Mouse (Mus musculus) cerebellum, adult 9-10 months (tissue): ENCODE data around the gene Map6d1.

Experiments used
- DNase-seq: peaks from one replicate; pipeline ENCODE4 v3.0.0; 2022

The Map6d1 gene

DNA sequence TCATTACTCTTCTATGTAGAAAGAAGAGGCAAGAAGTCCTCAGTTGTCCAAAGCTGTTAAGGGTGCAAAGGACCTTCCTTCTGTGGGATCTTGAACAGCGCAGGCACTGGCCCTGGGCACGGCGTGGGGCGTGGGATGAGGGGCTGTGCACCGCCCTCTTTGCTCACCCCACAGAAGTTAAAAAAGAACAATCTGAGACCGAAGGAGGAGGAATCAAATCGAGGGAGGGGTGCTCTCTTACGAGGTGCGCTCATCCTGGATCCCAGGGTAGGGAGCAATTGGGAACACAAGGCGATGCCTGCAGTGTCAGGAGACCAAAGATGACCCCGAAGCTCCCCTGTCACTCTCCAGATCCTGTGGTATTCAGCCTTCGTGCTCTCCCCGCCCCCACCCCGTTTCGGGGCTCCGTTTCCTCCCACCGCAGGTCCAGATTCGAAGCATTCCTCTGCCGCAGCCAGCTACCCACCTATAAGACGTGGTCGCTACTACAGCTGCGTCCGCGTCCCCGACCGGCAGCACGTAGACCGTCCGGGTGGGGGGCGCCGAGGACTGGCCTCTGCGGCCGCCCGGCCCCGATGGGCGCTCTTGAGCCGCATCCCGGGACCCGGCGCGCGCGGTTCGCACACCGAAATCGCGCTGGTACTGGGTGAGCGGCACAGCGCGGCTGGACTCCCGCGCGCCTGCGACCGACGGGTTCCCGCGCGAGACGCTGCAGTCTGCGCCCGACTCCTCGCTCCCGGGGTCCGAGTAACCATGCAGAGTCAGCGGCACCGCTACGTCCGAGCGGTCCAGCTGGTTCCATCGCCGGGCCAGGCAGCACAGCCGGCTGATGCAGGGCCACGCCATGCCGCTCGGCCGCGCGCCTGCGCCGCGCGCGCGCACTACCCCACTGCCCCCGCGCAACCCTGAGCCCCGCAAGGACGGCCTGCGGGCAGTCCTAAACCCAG is at the start of gene Map6d1:
Gene Map6d1 (minus strand): TSS at position 891 of the 947 bp plus-strand sequence.
- DNase-seq: peak; percentile 78

- no peak for DNase-seq
These were observed 39.1 kb upstream of the Map6d1 start for GRCm38 (mm10) chr16:20280238-20280637.

DNA sequence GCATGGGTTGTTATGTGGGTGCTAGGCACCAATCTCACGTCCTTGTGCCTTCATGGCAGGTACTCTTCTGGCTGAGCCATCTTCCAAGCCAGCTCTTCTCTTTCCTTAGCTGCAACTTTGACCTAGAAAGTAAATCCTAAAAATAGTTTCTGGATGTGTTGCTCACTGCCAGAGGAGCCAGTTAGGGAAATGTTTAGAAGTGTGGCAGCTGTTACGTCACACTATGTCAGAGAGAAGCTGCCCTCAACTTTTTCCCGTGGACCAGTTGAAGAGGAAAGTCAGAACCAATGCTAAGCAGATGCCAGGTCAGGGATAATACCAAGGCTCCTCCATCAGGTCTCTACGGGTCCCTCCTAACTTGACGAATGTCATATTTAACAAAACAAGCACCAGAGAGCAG is 38.2 kb upstream of the Map6d1 start:
- no peak for DNase-seq

DNA sequence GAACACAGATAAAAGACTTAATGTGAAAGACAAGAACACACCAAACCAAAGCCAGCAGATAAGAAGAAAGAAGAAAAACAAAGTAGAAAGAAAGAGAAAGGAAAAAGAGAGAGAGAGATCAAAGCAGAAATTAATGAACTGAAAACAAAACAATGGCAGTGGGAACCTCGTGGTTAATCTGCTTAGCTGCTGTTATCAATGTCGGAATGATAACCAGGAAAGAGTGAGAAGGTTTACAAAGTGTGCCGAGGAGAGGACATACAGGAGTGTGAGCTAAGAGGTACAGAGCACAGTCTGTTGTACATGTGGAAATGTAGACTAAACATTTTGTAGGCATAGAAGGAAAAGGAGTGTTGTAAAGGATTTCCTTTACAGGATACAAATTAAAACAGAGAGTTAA is 31.8 kb upstream of the Map6d1 start:
- DNase-seq: no peak

- DNase-seq: no peak
These were observed 30.2 kb upstream of the Map6d1 start for GRCm38 (mm10) chr16:20271339-20271738.

DNA sequence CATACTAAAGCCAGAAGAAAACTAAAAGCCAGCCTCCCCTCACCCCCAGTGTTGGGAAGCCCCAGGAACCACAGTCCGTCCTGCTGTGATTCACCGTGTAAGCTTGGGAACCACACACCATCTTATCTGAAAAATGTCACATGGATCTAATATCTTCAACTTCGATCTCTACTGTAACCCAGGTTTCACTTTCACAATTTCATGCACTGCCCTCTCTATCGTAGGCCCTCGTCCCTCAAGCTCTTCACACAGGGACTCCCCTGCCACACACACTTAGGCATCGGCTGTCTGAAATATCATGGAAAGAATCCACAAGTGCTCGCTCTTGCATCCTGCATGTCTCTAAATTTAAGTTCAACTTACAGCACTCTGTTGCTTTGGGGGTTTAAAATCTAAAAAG is 23.9 kb upstream of the Map6d1 start:
- DNase-seq: no peak

DNA sequence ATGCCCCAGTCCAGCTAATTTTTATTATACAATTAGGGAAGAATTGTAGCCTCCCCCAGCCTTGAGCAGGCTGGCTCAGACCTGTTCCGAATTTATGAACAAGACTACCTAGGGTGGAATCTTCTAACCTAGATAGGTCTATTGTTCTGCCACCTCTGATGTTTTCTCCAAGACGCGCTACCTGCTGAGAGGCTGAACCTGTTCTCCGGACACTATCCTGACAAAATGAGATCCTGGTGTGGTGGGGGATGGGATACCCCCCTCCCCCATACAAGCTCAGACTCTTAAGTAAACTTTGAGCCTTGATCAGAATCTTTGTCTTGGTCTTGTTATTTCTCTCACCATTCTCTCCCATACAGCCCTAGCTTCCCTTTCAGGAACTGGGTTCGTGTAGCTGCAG is 16.8 kb upstream of the Map6d1 start:
- DNase-seq: no peak

DNA sequence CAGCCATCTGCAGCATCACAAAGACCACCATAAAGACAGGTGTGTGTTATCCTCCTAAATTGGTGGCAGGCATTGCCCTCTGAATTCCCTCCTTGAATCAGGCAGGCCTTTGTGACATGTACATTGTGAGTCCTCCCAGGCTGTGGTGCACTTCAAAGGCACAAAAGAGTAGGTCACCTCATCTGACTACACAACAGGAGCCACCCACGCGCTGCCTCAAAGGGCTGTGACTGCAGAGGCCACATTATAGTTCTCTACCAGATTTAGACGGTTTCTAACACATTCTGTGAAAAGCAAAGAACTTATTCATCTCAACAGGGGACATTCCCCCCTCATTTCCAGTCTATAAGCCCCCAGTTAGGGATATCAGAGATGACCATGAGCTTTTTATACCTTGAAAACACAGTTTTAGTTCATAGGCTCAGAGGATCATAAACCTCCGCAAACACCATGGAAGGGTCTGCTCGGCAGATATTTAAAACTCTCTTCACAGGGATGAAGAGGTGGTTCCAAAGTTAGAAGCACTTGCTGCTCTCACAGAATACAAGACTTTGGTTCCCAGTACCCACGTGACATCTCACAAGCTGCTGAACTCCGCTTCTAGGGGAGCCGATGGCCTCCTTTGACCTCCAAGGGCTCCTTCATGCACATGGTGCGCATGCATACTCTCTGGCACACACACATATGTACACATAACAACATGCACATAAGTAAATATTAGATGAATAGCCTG is 7.5 kb upstream of the Map6d1 start:
- DNase-seq: no peak

GRCm38 (mm10) chr16:20247103-20247502 is 5.9 kb upstream of the Map6d1 start:
- DNase-seq: no peak

GRCm38 (mm10) chr16:20238646-20239045 is 2.5 kb downstream of the Map6d1 start:
- peak; percentile 31 for DNase-seq

GRCm38 (mm10) chr16:20237426-20237825 is 3.7 kb downstream of the Map6d1 start:
- DNase-seq: peak; percentile 67

DNA sequence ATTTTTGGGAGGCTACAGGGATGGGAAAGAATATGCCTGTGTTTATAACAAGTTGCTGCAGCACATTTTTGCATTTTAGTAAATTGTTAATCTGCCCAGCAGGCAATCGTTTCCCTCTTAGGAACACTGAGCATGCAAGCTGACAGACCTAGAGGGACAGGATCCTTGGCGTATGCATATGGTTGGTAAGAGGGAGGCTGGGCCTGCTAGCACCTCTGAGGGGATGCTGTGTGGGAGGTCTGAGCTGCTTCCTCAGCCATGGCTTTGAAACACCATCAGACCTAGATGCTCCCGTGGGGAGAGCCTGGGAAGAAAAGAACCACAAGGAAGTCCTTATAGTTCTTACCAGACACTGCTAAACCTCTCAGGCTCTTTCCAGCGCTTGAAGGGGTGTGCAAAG is 6.8 kb downstream of the Map6d1 start:
- no peak for DNase-seq

DNA sequence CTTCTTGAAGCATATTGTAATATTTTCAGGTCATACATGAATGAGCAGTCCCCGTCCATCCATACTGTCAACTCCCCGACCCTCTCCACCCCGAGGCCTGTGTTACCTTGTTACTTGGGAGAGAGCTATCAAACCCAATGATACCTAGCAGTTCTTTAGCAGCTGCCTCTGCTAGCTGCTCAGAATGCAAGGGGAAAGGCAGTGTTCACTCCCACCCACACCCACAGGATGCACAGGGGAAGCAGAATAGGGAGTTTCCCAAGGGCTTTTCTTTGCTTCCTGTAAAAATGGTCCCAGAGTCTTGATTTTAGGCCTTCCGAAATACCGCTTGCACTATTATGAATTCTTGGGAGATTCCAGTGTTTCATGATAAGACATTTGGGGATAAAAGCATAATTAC is 13.0 kb downstream of the Map6d1 start:
- no peak for DNase-seq

- no peak for DNase-seq
These were observed 13.7 kb downstream of the Map6d1 start for GRCm38 (mm10) chr16:20227504-20227903.

DNA sequence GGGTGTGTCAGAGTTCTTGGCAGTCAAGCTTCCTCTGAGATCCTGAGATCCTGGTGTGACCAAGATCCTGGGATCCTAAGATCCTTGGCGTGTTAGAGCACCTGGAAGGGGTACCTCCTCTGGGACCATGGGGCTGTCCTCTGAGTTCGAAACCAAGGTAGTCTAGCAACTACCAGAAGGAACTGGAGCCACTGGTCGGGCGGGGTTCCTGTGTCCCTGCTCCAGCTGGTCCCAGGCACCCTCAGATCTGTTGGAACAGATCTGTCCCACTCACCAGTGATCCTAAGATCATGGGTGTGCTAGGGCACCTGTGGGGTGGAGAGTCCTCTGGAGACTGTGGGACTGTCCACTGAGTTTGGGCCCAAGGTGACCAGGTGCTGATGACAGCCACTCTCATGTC is 14.5 kb downstream of the Map6d1 start:
- no peak for DNase-seq

DNA sequence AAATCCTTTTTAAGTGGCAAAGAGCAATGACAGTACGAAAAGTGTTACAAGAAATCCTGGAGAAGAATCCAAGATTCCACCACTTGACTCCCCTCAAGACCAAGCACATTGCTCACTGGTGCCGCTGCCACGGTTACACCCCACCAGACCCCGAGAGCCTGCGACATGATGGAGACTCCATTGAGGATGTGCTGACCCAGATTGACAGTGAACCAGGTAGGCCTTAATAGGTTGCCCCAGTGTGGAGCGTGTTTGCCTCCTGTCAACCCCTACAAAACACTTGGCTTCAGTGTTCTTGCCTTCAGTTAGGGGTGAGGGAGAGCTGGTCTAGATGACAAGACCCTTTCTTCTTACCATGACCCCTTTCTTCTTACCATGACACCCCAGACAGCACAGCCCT is 18.4 kb downstream of the Map6d1 start:
- DNase-seq: no peak

DNA sequence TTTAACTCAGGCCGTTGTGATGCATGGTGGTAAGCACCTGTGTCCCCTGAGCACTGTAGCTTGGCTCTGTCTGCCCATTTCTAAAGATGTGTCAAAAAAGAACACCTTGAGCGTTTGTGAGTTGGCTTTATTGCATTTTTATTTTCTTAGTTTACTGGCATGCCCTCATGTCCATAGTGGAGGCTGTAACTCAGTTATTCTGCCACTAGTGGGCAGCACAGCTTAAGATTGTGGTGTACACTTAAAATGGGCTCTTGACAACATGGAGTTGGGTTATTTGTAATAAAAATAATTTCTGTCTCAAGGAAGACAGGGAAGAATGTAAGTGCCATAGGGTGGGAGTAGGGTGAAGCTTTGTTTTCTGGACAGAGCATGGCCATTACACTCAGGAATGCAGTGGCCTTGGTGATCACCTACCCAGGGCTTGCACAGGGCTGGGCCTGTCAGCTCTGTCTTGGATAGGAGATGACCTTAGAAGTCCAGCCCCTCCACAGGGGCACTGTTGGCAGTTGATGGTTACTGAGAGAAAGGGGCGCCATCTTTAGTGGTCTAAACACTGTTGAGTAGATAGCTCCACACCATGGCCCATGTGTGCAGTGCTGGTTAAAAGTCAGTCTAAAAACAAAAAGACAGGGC is 27.4 kb downstream of the Map6d1 start:
- peak; percentile 69 for DNase-seq

DNA sequence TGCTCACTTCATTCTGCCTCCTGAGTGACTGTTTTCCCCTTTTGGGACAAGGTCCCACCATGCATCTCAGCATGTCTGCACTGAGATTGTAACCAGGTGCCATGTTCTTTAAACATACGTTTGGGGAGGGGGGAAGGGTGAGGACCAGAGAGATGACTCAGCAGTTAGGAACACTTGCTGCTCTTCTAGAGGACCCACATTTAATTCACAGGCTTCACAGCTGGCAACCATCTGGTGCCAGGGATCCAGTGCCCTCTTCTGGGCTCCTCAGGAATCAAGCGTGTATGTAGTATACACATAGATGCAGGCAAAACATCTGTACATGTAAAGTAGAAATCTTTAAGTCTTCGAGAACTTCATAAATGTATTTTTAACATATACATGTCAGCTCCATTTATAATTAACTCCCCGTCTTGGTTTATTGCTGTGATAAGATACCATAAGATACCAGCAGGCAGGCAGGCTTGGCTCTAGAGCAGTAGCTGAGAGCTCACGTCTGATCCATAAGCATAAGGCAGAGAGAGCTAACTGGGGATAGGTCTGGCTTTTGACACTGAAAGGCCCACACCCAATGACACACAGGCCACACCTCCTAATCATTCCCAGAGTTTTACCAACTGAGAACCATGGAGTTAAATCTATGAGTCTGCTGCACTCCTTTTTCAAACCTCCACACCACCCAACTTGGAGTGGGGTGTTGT is 41.5 kb downstream of the Map6d1 start:
- DNase-seq: no peak

GRCm38 (mm10) chr16:20196962-20197361 is 44.2 kb downstream of the Map6d1 start:
- DNase-seq: no peak

GRCm38 (mm10) chr16:20195546-20195945 is 45.6 kb downstream of the Map6d1 start:
- DNase-seq: peak; percentile 6

DNA sequence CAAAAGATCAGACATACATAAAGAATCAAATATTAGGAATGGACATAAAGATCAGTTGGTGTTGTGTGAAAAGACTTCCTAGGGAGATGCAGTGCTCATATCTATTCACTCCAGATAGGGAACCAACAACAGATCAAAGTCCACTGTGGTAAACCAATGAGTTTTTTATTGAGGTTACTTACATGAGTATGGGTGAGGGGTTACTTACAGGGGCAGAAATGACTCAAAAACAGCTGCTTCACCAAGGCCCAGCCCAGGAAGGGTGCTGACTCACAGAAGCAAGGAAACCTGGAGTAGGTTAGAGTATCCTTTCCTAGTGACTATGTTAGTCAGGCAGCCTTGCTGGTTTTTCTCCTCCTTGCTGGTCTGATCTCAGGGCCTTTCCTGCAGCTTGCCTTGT is 49.1 kb downstream of the Map6d1 start:
- no peak for DNase-seq

DNA sequence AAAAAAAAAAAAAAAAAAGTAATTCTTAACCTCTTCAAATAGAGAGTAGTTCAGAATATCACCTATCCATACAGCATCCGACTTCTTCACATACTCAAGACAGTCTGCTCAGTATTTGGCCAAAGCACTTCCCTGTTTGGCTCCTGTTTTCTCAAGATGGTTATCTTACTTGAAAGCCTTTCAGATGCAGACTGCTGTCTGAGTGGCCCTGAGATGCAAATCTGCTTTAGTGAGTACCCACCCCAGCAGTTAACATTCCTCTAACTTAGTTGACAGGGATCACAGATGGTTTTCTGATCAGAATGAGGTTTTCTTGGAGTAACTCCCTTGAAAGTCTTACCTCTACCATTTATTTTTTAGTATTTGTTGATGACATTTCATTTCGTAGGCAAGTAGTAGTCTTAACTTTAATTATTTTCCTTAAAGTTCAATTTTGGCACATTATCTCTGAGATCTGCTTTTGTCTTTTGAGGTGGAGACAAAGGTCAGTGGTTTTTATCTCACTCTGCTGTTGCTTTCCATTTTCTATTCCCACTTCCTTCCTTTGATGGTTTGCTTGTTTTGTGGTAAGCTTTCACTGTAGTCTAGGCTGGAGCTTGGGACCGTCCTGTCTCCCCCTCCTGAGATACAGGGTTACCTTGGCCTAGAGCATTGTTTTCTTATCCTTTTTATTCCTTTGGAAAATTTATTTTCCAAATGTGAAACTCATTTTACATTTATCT is 49.8 kb downstream of the Map6d1 start:
- no peak for DNase-seq
